Mouse (Mus musculus) common myeloid progenitor, adult 5-6 weeks (primary cell): ENCODE data around the gene Scube1. TPM values are rescaled to one million over a fixed set of nuclear protein-coding genes. Genes with fewer than 3 reads are reported as not detected.

Source experiments
- ATAC-seq: replicated peaks from 2 replicates; pipeline ENCODE4 v1.8.0; 2016; ENCODE audit warnings: low read depth, mild to moderate bottlenecking, moderate TSS enrichment, inconsistent platforms; ENCODE audit not compliant: poor library complexity, severe bottlenecking
- total RNA-seq: library from RNA; stranded (forward); fragments of 200-1000, 187-1606 nt; gene quantifications from 2 replicates; pipeline ENCODE4 v1.2.3, GENCODE M21; 2017

Gene Scube1
- total RNA-seq, 1 experiment from 2014 or later: not detected

GRCm38 (mm10) chr15:83603426-83603825 lies 121.4 kb downstream of the Scube1 start:
- ATAC-seq: no peak

GRCm38 (mm10) chr15:83603046-83603396 lies 121.8 kb downstream of the Scube1 start:
- peak; percentile 6; the same call in 1 of the 2 replicates for ATAC-seq

DNA sequence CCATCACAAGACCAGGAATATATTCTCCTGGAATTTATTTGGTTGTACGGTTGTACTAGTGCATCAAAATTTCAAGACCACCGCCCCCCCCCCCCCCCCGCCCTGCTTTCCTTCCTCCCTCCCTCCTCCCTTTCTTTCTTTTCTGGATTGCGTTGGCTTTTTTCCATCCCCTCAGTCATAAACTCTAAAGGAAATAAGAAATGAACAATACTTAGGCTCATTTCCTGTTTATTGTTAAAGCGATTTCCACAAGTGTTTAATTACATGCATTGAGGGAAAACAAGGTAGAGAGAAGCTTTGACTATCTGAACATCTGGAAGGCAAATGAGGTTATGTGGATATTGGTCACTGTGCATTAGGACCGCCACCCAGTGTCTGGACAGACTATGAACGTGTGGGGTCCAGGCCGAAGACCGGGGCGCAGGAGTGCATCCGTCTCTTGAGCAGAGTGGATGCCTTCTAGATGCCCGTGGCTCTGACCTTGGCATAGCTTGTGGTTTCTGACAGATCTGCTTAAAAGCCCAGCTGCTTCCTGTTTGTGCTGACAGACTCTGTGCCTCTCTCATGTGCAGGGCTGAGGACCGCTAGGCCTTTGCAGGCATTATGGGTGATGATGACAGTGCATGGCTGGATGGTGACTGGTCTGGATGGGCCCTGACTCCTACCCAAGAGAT lies 122.3 kb downstream of the Scube1 start:
- ATAC-seq: peak; percentile 86

- no peak for ATAC-seq
Observed at GRCm38 (mm10) chr15:83601185-83601584, 123.6 kb downstream of the Scube1 start.

DNA sequence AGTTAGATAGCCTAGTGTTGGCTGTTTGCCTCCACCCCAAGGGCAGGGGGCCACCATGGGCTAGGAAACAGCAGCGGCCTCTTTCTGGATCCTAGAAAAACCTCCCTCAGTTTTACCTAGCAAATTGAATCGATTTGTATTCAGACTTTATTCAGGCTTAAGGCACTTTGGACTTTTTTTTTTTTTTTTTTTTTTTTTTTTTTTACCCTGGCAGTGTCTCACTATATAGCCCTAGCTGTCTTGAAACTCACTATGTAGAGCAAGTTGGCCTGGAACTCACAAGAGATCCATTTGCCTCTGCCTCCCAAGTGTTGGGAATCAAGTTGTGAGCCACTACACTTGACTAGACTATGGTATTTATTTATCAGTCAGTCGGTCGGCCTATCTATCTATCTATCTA lies 128.0 kb downstream of the Scube1 start:
- ATAC-seq: no peak

DNA sequence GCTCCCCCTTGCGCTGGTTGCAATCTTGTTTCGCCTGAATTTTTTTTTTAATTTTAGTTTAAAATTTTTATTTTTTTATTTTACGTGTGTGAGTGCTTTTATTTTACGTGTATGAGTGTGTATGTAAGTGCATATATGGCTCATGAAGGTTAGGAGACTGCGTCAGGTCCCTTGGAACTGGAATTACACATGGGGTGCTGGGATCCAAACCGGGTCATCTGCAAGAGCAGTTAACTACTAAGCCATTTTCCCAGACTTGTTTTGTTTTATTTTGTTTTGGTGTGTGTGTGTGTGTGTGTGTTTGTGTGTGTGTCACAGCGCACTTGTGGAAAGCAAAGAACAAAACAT lies 129.5 kb downstream of the Scube1 start:
- ATAC-seq: no peak

DNA sequence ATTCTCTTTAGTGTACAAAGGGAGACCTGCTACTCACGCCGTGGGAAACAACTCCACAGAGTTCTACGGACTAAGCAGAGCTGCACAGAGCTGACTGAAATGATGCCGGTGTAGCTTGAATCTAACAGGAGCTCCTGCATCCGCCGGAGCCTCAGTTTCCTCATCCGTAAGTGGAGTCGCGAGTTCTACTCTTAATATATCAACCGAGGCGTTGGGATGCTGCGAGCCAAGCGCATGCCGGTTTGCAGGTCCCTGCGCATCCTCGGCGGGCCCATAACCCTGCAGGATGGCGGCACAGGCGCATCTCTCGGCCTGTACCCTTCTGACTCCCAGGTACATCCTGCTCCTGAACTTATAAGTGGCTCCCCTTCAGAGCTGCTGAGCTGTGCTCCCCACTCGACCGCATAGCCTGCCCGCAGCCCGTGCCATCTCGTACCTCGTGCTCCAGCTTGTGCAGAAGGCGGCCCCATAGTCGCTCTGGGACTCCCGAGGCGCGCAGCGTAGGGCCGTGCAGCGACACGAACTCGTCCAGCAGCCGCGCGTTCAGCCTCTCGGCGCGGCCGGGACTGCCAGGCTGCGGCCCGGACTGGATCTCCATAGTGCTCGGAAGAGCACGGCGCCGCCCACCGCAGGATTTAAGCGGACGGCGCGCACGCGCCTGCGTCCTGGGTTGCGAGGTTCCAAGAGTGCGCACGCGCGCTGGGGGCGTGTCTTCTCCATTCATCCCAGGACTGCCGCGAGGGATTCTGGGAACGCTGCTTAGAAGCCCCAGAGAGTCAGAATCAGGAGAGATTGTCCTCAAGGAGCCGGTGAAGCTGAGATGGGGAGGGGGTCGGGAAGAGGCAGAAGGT lies 130.1 kb downstream of the Scube1 start, which contains the start of gene Ttll12:
Gene Ttll12, minus strand, starts transcription at position 645 of the 851 bp plus-strand sequence.
- peak; percentile 81 for ATAC-seq

- peak; percentile 24; the same call in 1 of the 2 replicates for ATAC-seq
Observed at GRCm38 (mm10) chr15:83593702-83594512, 130.9 kb downstream of the Scube1 start.

- no peak for ATAC-seq
Observed at GRCm38 (mm10) chr15:83593189-83593585, 131.6 kb downstream of the Scube1 start.

GRCm38 (mm10) chr15:83592260-83593188 lies 132.3 kb downstream of the Scube1 start:
- ATAC-seq: no peak

DNA sequence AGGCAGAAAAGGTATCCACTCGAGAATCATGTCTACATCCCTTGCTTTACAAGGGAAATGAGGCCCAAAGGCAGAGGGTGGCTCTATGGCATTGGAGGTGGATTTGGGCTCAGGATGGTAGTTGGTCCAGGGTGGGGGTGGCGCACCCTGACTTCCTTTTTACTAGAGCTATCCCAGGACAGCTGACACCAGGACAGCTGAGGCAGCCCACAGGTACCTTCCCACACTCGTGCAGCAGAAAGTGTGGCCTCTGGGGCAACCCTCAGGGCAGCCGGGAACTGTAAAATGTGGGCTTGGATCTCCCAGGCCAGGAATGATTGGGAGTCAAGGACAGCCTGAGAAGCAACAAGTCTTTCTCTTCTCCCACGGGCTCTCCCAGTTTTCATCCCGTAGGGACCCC lies 133.1 kb downstream of the Scube1 start:
- ATAC-seq: no peak

DNA sequence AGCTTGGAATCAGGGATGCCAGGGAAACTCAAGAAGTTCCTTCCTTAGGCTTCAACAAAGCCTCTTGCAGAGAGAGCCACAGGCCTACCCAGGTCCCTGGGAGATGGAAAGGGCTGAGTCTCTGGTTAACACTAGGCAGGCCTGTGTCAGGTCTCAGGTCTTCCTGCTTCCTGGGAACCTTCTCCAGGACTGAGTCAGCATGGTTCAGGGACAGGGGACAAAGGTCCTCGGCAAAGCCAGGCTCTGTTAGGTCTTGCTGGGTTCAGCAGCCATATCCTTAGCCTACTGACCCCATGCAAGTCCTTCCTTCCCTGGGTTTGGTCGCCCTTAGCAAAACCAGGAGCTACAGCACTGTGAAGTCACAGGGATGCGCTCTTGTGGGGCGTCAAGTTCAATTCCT lies 134.0 kb downstream of the Scube1 start:
- no peak for ATAC-seq

- ATAC-seq: no peak
Observed at GRCm38 (mm10) chr15:83584741-83585220, 140.0 kb downstream of the Scube1 start.

GRCm38 (mm10) chr15:83583419-83584156 lies 141.2 kb downstream of the Scube1 start:
- ATAC-seq: peak; percentile 86

DNA sequence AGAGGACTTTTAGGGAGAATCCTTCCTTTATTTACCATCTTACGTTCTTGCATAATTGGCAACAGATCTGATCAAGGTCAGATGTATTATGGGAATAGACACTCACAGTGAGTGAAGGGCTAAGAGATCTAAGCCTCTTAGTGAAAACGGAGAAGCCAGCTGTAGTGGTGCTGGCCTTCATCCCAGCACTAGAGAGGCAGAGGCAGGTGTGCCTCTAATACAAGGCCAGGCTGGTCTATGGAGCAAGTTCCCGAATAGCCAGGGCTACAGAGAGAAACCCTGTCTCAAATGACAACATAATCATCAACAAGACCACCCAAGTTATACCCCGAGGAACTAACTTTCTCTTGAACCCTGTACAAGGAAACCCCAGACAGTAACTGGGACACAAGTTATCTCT lies 141.9 kb downstream of the Scube1 start:
- ATAC-seq: no peak

DNA sequence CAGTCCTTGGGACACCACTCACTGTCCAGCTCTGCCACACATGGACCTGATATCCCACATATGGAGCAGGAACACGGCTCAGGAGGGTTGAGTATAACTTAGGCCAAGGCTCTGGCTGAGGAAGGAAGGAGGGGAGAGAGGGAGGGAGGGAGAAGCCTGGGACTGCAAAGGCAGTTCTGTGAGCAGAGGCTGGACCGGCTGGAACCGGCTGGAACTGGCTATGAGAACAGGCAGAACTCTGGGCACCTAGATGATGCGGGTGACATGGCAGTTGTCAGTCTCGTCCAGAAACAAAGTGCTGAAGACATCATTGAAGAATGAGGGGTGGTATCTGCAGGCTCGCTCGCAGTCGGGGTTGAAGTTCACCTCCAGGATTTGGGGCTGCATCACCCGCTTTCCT lies 148.2 kb downstream of the Scube1 start:
- ATAC-seq: no peak

GRCm38 (mm10) chr15:83575543-83575942 lies 149.3 kb downstream of the Scube1 start:
- ATAC-seq: no peak

- ATAC-seq: no peak
Observed at GRCm38 (mm10) chr15:83574731-83575351, 150.0 kb downstream of the Scube1 start.
